Mouse (Mus musculus) MEL (cell line): ENCODE measurements around the gene Rsg1. TPM values are rescaled to one million over a fixed set of nuclear protein-coding genes. Genes with fewer than 3 reads are reported as not detected.

Experiments
- DNase-seq: peaks from one replicate; pipeline ENCODE4 v3.0.0; 2011; ENCODE audit warnings: low read depth, low spot score
- H3K27ac ChIP-seq: 2 replicates; pipeline ENCODE4 v1.5.1; 2012; ENCODE audit warnings: low read depth, mild to moderate bottlenecking, control low read depth, low read length, moderate library complexity; ENCODE audit not compliant: control insufficient read depth
- H3K27me3 ChIP-seq, 2 experiments: fragments of 150-350 bp in 1 of 2; sonication (generic) in 1 of 2; 2 replicates each; pipeline ENCODE4 v1.6.1; 2012; ENCODE audit warnings: low read length in 2 of 2, mild to moderate bottlenecking in 2 of 2, improper control_type of control experiment in 1 of 2, moderate library complexity in 1 of 2; ENCODE audit not compliant: insufficient read depth in 2 of 2, control insufficient read depth in 1 of 2
- H3K36me3 ChIP-seq, 2 experiments: 2 replicates each; pipeline ENCODE4 v1.6.1; 2012 to 2014; ENCODE audit warnings: low read length in 2 of 2, improper control_type of control experiment in 1 of 2, inconsistent platforms in 1 of 2, mild to moderate bottlenecking in 1 of 2; ENCODE audit not compliant: insufficient read depth in 2 of 2, control insufficient read depth in 1 of 2
- H3K4me1 ChIP-seq, 2 experiments: fragments of 150-350 bp in 1 of 2; sonication (generic) in 1 of 2; 2 replicates each; pipeline ENCODE4 v1.6.1; 2012; ENCODE audit warnings: low read length in 2 of 2, improper control_type of control experiment in 1 of 2, mild to moderate bottlenecking in 1 of 2; ENCODE audit not compliant: insufficient read depth in 2 of 2, control insufficient read depth in 1 of 2
- H3K4me3 ChIP-seq, 2 experiments: fragments of 150-350 bp in 1 of 2; sonication (generic) in 1 of 2; 2 replicates each; pipeline ENCODE4 v1.5.1; 2012; ENCODE audit warnings: low read depth in 2 of 2, low read length in 2 of 2, mild to moderate bottlenecking in 2 of 2, moderate library complexity in 2 of 2, control low read depth in 1 of 2, improper control_type of control experiment in 1 of 2; ENCODE audit not compliant: control insufficient read depth in 1 of 2, insufficient read depth in 1 of 2
- H3K79me2 ChIP-seq: 2 replicates; pipeline ENCODE4 v1.6.1; 2012; ENCODE audit warnings: mild to moderate bottlenecking, low read length, moderate library complexity; ENCODE audit not compliant: control insufficient read depth, poor library complexity, insufficient read depth
- H3K9ac ChIP-seq: 2 replicates; pipeline ENCODE4 v1.6.1; 2012; ENCODE audit warnings: low read depth, mild to moderate bottlenecking, control low read depth, low read length, moderate library complexity; ENCODE audit not compliant: control insufficient read depth, poor library complexity, severe bottlenecking
- H3K9me3 ChIP-seq: fragments of 150-350 bp; sonication (generic); replicated peaks from 2 replicates; pipeline ENCODE4 v1.6.1; 2012; ENCODE audit warnings: mild to moderate bottlenecking, low read length, improper control_type of control experiment, moderate library complexity; ENCODE audit not compliant: insufficient read depth
- BHLHE40 ChIP-seq: IDR thresholded peaks from 2 replicates; pipeline ENCODE4 v1.6.1; 2012; ENCODE audit warnings: low read depth, mild to moderate bottlenecking, inconsistent platforms, low read length, improper control_type of control experiment, borderline replicate concordance
- CTCF ChIP-seq, 3 experiments: IDR thresholded peaks in 2 of 3; conservative IDR thresholded peaks in 1 of 3; 2 replicates each; pipeline ENCODE4 v1.5.1; 2011 to 2012; ENCODE audit warnings: low read length in 3 of 3, low read depth in 2 of 3, mild to moderate bottlenecking in 2 of 3, improper control_type of control experiment in 1 of 3, inconsistent platforms in 1 of 3, mixed read lengths in 1 of 3, moderate library complexity in 1 of 3; ENCODE audit not compliant: control insufficient read depth in 1 of 3, insufficient read depth in 1 of 3, poor library complexity in 1 of 3, severe bottlenecking in 1 of 3
- ELF1 ChIP-seq: IDR thresholded peaks from 2 replicates; pipeline ENCODE4 v1.6.1; 2014; ENCODE audit warnings: low read depth, mild to moderate bottlenecking, inconsistent platforms, low read length, improper control_type of control experiment, moderate library complexity
- HCFC1 ChIP-seq: IDR thresholded peaks from 2 replicates; pipeline ENCODE4 v1.6.1; 2012; ENCODE audit warnings: low read depth, mild to moderate bottlenecking, inconsistent platforms, low read length, improper control_type of control experiment, moderate library complexity
- JUND ChIP-seq: IDR thresholded peaks from 2 replicates; pipeline ENCODE4 v1.6.1; 2011; ENCODE audit warnings: low read depth, mild to moderate bottlenecking, improper control_type of control experiment, low read length
- MXI1 ChIP-seq: IDR thresholded peaks from 2 replicates; pipeline ENCODE4 v1.6.1; 2011; ENCODE audit warnings: mild to moderate bottlenecking, low read depth, low read length, improper control_type of control experiment
- MYC ChIP-seq: IDR thresholded peaks from 2 replicates; pipeline ENCODE4 v1.6.1; 2011; ENCODE audit warnings: low read depth, mild to moderate bottlenecking, low read length, improper control_type of control experiment, moderate library complexity
- NELFE ChIP-seq: IDR thresholded peaks from 2 replicates; pipeline ENCODE4 v1.6.1; 2011; ENCODE audit warnings: low read depth, low read length, improper control_type of control experiment
- NRF1 ChIP-seq: IDR thresholded peaks from 2 replicates; pipeline ENCODE4 v1.6.1; 2014; ENCODE audit warnings: low read depth, mild to moderate bottlenecking, inconsistent platforms, low read length, improper control_type of control experiment, moderate library complexity; ENCODE audit not compliant: poor library complexity, insufficient read depth, severe bottlenecking
- RAD21 ChIP-seq: IDR thresholded peaks from 2 replicates; pipeline ENCODE4 v1.6.1; 2011; ENCODE audit warnings: mild to moderate bottlenecking, low read depth, low read length, improper control_type of control experiment
- RCOR1 ChIP-seq: IDR thresholded peaks from 2 replicates; pipeline ENCODE4 v1.6.1; 2012; ENCODE audit warnings: low read depth, mild to moderate bottlenecking, inconsistent platforms, low read length, improper control_type of control experiment
- UBTF ChIP-seq: IDR thresholded peaks from 2 replicates; pipeline ENCODE4 v1.6.1; 2012; ENCODE audit warnings: low read depth, mild to moderate bottlenecking, inconsistent platforms, low read length, improper control_type of control experiment, moderate library complexity, borderline replicate concordance; ENCODE audit not compliant: insufficient read depth
- ZKSCAN1 ChIP-seq: IDR thresholded peaks from 2 replicates; pipeline ENCODE4 v1.6.1; 2012; ENCODE audit warnings: low read depth, mild to moderate bottlenecking, inconsistent platforms, low read length, improper control_type of control experiment, moderate library complexity
- polyA plus RNA-seq, 2 experiments: library from polyadenylated mRNA; stranded (reverse) in 1 of 2; unstranded in 1 of 2; fragments of >175 nt in 1 of 2; fragments of >200 nt in 1 of 2; gene quantifications; 2 replicates each; pipeline versions ENCODE4 v1.2.1 to v1.2.4; 2012; ENCODE audit warnings: low replicate concordance in 2 of 2, low read depth in 1 of 2; ENCODE audit not compliant: insufficient read length in 2 of 2, insufficient read depth in 1 of 2, missing spikeins in 1 of 2
- total RNA-seq: library from RNA; depleted of rRNA; stranded (reverse); fragments of 300-350 nt; gene quantifications from 2 replicates; pipeline ENCODE4 v1.2.3, GENCODE M21; 2012

Rsg1 gene
- total and polyA plus RNA-seq, 3 experiments: 4.8 to 5.8 TPM; not detected in 1

DNA sequence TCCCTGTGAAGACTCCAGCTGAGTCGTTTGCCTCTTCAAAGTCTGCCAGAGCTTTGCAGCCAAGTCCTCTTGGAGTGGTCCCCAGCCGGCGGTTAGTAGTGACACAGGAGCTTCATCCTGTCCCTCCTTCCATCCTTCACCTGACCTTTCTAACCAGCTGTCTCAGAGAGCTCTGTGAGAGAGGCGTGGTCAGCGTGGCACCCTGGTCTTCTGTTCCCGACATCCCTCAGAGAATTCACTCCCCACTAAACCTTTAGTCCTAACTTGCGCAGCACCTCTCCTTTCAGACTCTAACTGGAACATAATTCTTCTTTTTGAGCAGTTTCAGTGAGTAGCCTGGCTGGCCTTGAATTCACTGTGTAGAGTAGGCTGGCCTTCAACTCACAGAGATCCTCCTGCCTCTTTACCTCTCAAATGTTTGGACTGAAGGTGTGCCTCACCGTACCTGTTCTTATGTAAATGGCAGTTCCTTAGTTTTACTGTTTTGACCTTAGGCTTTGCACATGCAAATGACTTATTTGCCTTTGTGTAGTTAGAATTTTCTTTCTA is 47.9 kb upstream of the Rsg1 start:
- Histone ChIP-seq H3K79me2 (peaks cover 17% of the 10 kb centered on the region), H3K4me1 (peaks cover 7 to 16% of the 10 kb centered on the region in 2 experiments), H3K4me3 (no peak overlapping the region), H3K9ac (no peak overlapping the region), H3K27ac (no peak overlapping the region), H3K9me3 (no peaks in the 10 kb centered on the region), H3K27me3 (no peaks in the 10 kb centered on the region), H3K36me3 (peaks cover 6 to 13% of the 10 kb centered on the region in 2 experiments)
- no peak for DNase-seq
- TF ChIP-seq RAD21 (no peak), MYC (no peak), HCFC1 (no peak), ELF1 (no peak), ZKSCAN1 (no peak), RCOR1 (no peak), UBTF (no peak), NELFE (no peak), MXI1 (no peak)

DNA sequence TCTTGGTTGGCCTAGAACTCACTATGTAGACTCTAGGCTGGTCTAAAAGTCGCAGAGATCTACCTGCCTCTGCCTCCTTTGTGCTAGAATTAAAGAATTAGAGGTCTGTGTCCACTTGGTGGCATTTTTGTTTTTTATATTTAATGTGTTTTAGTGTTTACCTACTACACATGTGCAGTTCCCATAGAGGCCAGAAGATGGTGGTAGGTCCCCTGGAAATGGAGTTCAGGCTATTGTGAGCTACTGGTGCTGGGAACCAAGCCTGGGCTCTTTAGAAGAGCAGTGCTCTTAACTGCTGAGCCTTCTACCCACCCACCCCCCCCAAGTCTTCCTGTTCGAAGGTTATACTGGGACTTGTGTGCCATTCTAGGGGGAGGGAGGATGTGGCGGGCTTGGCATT is 46.6 kb upstream of the Rsg1 start:
- H3K4me3 ChIP-seq: no peak overlapping the region
- H3K27me3 ChIP-seq: no peaks in the 10 kb centered on the region
- H3K4me1 ChIP-seq: peaks cover 0 to 5% of the 10 kb centered on the region in 2 experiments; a peak in 1 of 4 replicates
- peak in 2 of 3 experiments; percentile 13 to 35; a peak in 3 of 6 replicates for TF ChIP-seq CTCF (IDR thresholded peaks at IDR 0.05 in 2 of 3, conservative IDR thresholded peaks at IDR 0.05 in 1 of 3; ENCODE audit: control insufficient read depth in 1 of 3, insufficient read depth in 1 of 3, low read depth in 2 of 3, low read length in 3 of 3, poor library complexity in 1 of 3, severe bottlenecking in 1 of 3)
- TF ChIP-seq RAD21: peak; percentile 22
- no peak for TF ChIP-seq JUND
- DNase-seq: peak; percentile 36
- no peak overlapping the region for H3K9ac ChIP-seq
- no peak overlapping the region for H3K27ac ChIP-seq
- peaks cover 13% of the 10 kb centered on the region for H3K79me2 ChIP-seq
- H3K36me3 ChIP-seq: peaks cover 2 to 10% of the 10 kb centered on the region in 2 experiments
- H3K9me3 ChIP-seq: no peaks in the 10 kb centered on the region

DNA sequence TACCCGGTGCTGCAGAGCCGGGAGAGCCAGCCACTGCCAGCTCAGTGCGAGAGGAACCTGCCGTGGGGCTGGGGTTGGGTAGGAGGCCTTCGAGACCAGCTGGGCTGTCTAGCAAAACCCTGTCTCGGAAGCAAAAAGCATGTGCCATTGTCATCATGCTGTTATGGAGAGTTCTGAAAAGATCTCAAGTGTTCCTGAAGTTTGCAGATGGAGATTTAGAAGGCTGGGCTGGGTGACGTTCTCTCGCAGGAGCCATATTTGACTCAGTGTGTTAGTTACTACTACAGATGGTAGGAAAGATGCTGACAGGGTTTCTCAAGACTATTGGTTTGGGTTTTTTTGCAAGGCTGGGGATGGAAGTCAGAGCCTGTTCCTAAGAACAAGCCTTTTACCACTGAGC is 41.6 kb upstream of the Rsg1 start:
- Histone ChIP-seq H3K79me2 (no peaks in the 10 kb centered on the region), H3K36me3 (peaks cover 0 to 11% of the 10 kb centered on the region in 2 experiments; a peak in 3 of 4 replicates), H3K4me3 (no peak overlapping the region), H3K4me1 (0 out of 4 replicates have a peak, but pooled peaks cover 0 to 3% of the 10 kb centered on the region in 2 experiments), H3K9ac (no peak overlapping the region), H3K27me3 (no peaks in the 10 kb centered on the region), H3K9me3 (no peaks in the 10 kb centered on the region), H3K27ac (no peak overlapping the region)
- no peak for TF ChIP-seq BHLHE40
- TF ChIP-seq UBTF: no peak
- TF ChIP-seq RAD21: no peak
- TF ChIP-seq NRF1: no peak
- DNase-seq: no peak
